Mouse (Mus musculus): ENCODE results near the gene Cacna1h. TPM values are rescaled to one million over a fixed set of nuclear protein-coding genes. Genes with fewer than 3 reads are reported as not detected.

Cacna1h gene
- polyA plus RNA-seq, 1 experiment from 2014 or later = 3.5 TPM

DNA sequence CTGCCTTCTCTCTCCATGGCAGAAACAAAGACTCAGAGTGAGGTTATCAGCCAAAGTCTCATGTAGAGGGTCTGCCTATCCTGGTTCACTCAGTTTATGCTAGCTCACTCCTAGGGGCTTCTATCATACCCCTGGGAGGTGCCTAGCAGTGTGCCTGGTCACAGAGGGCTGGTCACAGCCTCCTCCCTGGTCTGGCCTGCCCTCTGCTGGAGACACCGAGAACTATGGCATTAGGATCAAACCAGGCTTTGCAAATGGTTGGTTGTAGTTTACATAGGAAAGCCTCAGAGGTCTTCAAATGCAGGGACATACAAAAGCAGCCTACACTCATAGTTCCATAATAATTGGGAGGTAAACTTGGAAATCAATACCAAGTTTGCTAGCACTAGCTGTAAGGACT is 69.9 kb downstream of the Cacna1h start:
- Histone ChIP-seq H3K4me2 (replicated peaks; ENCODE audit: low read depth, low read length) (no peak overlapping the region), H3K27me3 (ENCODE audit: insufficient read depth, low read length) (no peaks in the 10 kb centered on the region), H3K27ac (ENCODE audit: low read length) (no peak overlapping the region), H3K9me3 (ENCODE audit: low read length) (no peaks in the 10 kb centered on the region), H3K4me3 (ENCODE audit: low read length) (no peak overlapping the region), H3K4me1 (ENCODE audit: insufficient read depth, low read length) (no peaks in the 10 kb centered on the region), H3K36me3 (ENCODE audit: insufficient read depth, low read length) (no peaks in the 10 kb centered on the region), H3K9ac (replicated peaks; ENCODE audit: low read length) (no peak overlapping the region)
- ATAC-seq (ENCODE audit: low FRiP score, low TSS enrichment) = no peak
- WGBS = 3% methylated on average over 1 of the region's 1 CpGs

DNA sequence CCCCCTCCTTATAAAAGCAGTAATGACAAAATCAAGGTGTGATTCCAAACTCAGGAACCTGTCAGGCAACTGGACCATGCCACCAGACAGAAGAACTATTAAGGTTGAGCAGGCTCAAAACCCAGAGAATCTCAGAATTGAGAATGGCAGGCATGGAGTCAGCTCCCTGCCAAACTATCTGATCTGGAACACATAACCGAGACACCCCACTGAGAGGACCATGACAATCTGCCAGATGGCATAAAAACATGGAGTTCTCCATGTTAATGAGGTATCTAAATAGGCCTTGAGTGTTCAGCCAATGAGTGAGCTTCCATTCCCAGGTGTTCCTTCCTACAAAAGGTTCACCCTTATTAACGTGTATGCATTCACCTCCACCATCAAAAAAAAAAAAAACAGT is 72.3 kb downstream of the Cacna1h start:
- WGBS = 70% methylated on average over 2 of the region's 2 CpGs
- H3K9ac ChIP-seq (replicated peaks; ENCODE audit: low read length) = no peak overlapping the region

DNA sequence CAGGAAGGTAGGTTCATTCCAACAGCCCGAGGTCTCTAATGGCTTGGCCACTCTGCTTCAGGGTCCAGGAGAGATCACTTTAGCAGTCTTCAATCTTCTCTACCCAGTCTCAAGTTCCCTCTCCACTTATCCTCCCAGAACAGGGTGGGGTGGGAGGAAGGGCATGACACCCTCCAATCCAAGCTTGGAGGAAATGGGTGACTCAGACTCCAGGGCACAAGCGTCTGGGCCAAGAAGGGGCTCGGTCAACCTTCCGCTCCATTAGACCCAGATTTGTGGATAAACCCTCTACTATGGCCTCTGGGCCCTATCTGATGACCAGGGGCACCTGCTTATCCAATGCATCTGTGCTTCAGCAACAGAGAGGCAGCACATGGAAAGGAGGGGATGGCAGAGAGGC is 88.1 kb downstream of the Cacna1h start, which contains the start of gene Tpsab1:
Gene Tpsab1, minus strand, starts transcription at position 101 of the 400 bp plus-strand sequence.
- no peak for ATAC-seq (ENCODE audit: low FRiP score, low TSS enrichment)
- 0 out of 2 replicates have a peak, but pooled peaks cover 3% of the 10 kb centered on the region for H3K4me1 ChIP-seq (ENCODE audit: insufficient read depth, low read length)
- no peaks in the 10 kb centered on the region for H3K9me3 ChIP-seq (ENCODE audit: low read length)
- no peak within 1 kb of the TSS for H3K4me2 ChIP-seq (replicated peaks; ENCODE audit: low read depth, low read length)
- no peak within 1 kb of the TSS for H3K9ac ChIP-seq (replicated peaks; ENCODE audit: low read length)
- H3K27me3 ChIP-seq (ENCODE audit: insufficient read depth, low read length) = no peaks in the 10 kb centered on the region
- WGBS = 74% methylated on average over 4 of the region's 4 CpGs
- H3K4me3 ChIP-seq (ENCODE audit: low read length) = no peak within 1 kb of the TSS
- no peaks in the 10 kb centered on the region for H3K36me3 ChIP-seq (ENCODE audit: insufficient read depth, low read length)
- H3K27ac ChIP-seq (ENCODE audit: low read length) = no peak within 1 kb of the TSS

More for the DNA sequence above, 72.3 kb downstream of the Cacna1h start:
- Histone ChIP-seq H3K9me3 (ENCODE audit: low read length) (no peaks in the 10 kb centered on the region), H3K4me2 (replicated peaks; ENCODE audit: low read depth, low read length) (no peak overlapping the region), H3K27ac (ENCODE audit: low read length) (no peak overlapping the region), H3K27me3 (ENCODE audit: insufficient read depth, low read length) (no peaks in the 10 kb centered on the region), H3K36me3 (ENCODE audit: insufficient read depth, low read length) (no peaks in the 10 kb centered on the region), H3K4me3 (ENCODE audit: low read length) (no peak overlapping the region), H3K4me1 (ENCODE audit: insufficient read depth, low read length) (no peaks in the 10 kb centered on the region)
- ATAC-seq (ENCODE audit: low FRiP score, low TSS enrichment) = no peak

DNA sequence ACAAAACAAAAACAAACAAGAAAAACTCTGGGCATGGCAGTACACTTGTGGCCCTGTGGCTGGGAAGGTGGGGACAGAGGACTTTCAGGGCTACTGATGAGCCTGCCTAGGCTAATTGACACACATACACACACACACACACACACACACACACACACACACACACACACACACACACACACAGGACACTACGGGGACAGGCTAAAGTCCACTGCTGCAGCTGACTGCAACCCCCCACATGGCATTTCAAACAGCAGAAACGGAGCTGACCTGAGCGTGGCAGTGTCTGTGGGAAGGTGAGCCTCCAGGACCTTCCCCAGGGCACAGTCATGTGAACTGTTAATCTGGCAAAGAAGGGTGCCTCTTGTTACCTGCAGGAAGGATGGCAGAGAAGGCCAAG is 92.1 kb downstream of the Cacna1h start:
- WGBS = 39% methylated on average over 3 of the region's 3 CpGs
- no peak overlapping the region for H3K4me2 ChIP-seq (replicated peaks; ENCODE audit: low read depth, low read length)
- no peaks in the 10 kb centered on the region for H3K27me3 ChIP-seq (ENCODE audit: insufficient read depth, low read length)
- no peaks in the 10 kb centered on the region for H3K9me3 ChIP-seq (ENCODE audit: low read length)
- no peaks in the 10 kb centered on the region for H3K36me3 ChIP-seq (ENCODE audit: insufficient read depth, low read length)
- H3K9ac ChIP-seq (replicated peaks; ENCODE audit: low read length) = no peak overlapping the region
- 0 out of 2 replicates have a peak, but pooled peaks cover 3% of the 10 kb centered on the region for H3K4me1 ChIP-seq (ENCODE audit: insufficient read depth, low read length)
- no peak overlapping the region for H3K27ac ChIP-seq (ENCODE audit: low read length)
- H3K4me3 ChIP-seq (ENCODE audit: low read length) = no peak overlapping the region
- 0 out of 2 replicates have a peak, but pooled peaks have one; percentile 46 for ATAC-seq (ENCODE audit: low FRiP score, low TSS enrichment)

DNA sequence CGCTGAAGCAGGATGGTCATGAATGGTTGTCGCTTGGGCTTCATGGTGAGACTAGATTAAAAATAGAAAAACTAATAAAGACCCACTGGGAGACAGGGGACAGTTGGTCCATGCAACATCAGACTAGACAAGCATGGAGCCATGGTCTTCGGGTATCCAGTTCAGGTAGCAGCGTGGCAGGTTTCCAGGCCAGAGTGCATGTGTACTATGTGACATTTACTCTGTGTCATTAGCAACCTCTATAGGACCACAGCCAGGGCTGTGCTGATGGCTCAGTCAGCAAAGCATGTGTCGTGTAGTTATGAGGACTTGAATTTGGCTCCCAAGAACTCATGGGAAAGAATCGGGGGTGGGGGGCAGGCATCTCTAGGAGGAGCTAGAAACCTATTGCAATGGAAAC is 93.6 kb downstream of the Cacna1h start:
- Histone ChIP-seq H3K4me1 (ENCODE audit: insufficient read depth, low read length) (0 out of 2 replicates have a peak, but pooled peaks cover 3% of the 10 kb centered on the region), H3K27me3 (ENCODE audit: insufficient read depth, low read length) (no peaks in the 10 kb centered on the region), H3K9ac (replicated peaks; ENCODE audit: low read length) (no peak overlapping the region), H3K4me3 (ENCODE audit: low read length) (no peak overlapping the region), H3K4me2 (replicated peaks; ENCODE audit: low read depth, low read length) (no peak overlapping the region), H3K27ac (ENCODE audit: low read length) (no peak overlapping the region), H3K9me3 (ENCODE audit: low read length) (no peaks in the 10 kb centered on the region), H3K36me3 (ENCODE audit: insufficient read depth, low read length) (no peaks in the 10 kb centered on the region)
- ATAC-seq (ENCODE audit: low FRiP score, low TSS enrichment) = no peak
- WGBS = 85% methylated on average over 6 of the region's 6 CpGs

DNA sequence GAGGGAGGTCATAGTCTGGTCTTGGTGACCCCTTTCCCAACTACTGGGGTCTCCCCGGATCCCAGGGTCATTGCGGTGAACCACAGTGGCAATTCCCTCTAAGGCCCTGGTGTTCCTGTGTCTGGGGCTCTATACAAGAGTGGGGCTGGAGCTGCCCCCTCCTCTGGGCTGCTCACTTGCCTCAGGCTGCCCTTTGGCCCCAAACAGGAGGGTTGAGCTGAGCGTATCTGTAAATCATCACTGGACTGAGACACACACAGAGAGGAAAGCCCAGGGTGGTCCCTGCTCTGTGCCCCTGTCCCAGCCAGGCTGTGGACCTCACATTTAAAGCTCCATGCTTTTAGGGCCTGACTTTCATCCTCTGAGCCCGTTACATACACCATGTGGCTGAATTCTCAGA is 95.4 kb downstream of the Cacna1h start:
- Histone ChIP-seq H3K9ac (replicated peaks; ENCODE audit: low read length) (no peak overlapping the region), H3K27ac (ENCODE audit: low read length) (no peak overlapping the region), H3K4me2 (replicated peaks; ENCODE audit: low read depth, low read length) (no peak overlapping the region), H3K4me1 (ENCODE audit: insufficient read depth, low read length) (0 out of 2 replicates have a peak, but pooled peaks cover 3% of the 10 kb centered on the region), H3K4me3 (ENCODE audit: low read length) (no peak overlapping the region), H3K9me3 (ENCODE audit: low read length) (no peaks in the 10 kb centered on the region), H3K36me3 (ENCODE audit: insufficient read depth, low read length) (no peaks in the 10 kb centered on the region), H3K27me3 (ENCODE audit: insufficient read depth, low read length) (no peaks in the 10 kb centered on the region)
- ATAC-seq (ENCODE audit: low FRiP score, low TSS enrichment) = 0 out of 2 replicates have a peak, but pooled peaks have one; percentile 63
- 66% methylated on average over 4 of the region's 4 CpGs for WGBS

DNA sequence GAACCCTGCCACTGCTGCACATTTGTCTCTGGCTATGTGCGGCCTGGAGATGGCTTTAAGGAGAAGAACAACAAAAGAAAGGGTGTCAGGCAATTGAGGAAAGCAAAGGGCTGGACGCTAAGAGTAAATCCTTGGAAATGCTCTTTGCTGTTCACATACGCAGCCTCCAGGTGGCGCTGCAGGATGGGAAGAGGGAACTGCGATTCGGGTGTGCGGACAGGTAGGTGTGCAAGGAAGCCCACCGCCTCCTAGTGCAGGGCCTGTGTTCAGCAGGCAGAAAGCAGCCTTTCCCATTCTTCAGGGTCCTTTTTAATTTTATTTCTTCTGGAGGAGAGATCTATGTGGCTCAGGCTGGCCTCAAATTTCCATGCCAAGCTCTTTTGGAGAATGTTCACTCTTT is 99.6 kb downstream of the Cacna1h start:
- Histone ChIP-seq H3K9ac (replicated peaks; ENCODE audit: low read length) (no peak overlapping the region), H3K4me3 (ENCODE audit: low read length) (no peak overlapping the region), H3K9me3 (ENCODE audit: low read length) (no peaks in the 10 kb centered on the region), H3K4me1 (ENCODE audit: insufficient read depth, low read length) (no peaks in the 10 kb centered on the region), H3K27me3 (ENCODE audit: insufficient read depth, low read length) (no peaks in the 10 kb centered on the region), H3K36me3 (ENCODE audit: insufficient read depth, low read length) (no peaks in the 10 kb centered on the region), H3K4me2 (replicated peaks; ENCODE audit: low read depth, low read length) (no peak overlapping the region), H3K27ac (ENCODE audit: low read length) (no peak overlapping the region)
- WGBS = 2% methylated on average over 8 of the region's 8 CpGs
- ATAC-seq (ENCODE audit: low FRiP score, low TSS enrichment) = no peak

DNA sequence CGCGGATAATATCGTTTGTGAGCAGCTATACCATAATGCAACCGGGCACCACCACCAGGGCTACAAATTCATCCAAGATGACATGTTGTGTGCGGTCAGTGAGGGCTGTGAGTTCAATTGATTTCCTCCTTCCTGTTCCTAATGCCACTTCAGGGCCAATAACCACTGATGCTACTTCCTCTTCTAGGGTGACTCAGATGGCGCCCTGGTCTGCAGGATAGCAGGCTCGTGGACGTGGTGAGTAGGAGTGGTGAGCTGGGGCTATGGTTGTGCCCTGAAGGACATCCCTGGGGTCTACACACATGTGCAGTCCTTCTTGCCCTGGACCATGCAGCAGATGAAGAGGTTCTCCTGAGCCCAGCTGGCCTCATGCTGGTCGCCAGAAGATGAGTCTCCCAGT is 101.3 kb downstream of the Cacna1h start:
- H3K36me3 ChIP-seq (ENCODE audit: insufficient read depth, low read length) = no peaks in the 10 kb centered on the region
- no peak overlapping the region for H3K4me3 ChIP-seq (ENCODE audit: low read length)
- no peak overlapping the region for H3K27ac ChIP-seq (ENCODE audit: low read length)
- H3K4me1 ChIP-seq (ENCODE audit: insufficient read depth, low read length) = no peaks in the 10 kb centered on the region
- no peaks in the 10 kb centered on the region for H3K27me3 ChIP-seq (ENCODE audit: insufficient read depth, low read length)
- no peak overlapping the region for H3K9ac ChIP-seq (replicated peaks; ENCODE audit: low read length)
- H3K9me3 ChIP-seq (ENCODE audit: low read length) = no peaks in the 10 kb centered on the region
- ATAC-seq (ENCODE audit: low FRiP score, low TSS enrichment) = no peak
- no peak overlapping the region for H3K4me2 ChIP-seq (replicated peaks; ENCODE audit: low read depth, low read length)
- 67% methylated on average over 9 of the region's 9 CpGs for WGBS

Other genes starting within 250 kb of the Cacna1h start
- gene BC003965, start 249.2 kb downstream of the Cacna1h start, polyA plus RNA-seq (2015; fragmentation: Nextera tagmentation; extraction: Ambion mirVana) = 34.4 and 35.6 TPM in 2 replicates
- 10.4 and 10.9 TPM in 2 replicates for gene Unkl, start 245.4 kb downstream of the Cacna1h start, polyA plus RNA-seq (2015; fragmentation: Nextera tagmentation; extraction: Ambion mirVana)
- gene Gnptg, start 193.7 kb downstream of the Cacna1h start, polyA plus RNA-seq (2015; fragmentation: Nextera tagmentation; extraction: Ambion mirVana) = 51.2 and 56.6 TPM in 2 replicates
- 49.7 and 51.6 TPM in 2 replicates for gene Tsr3, start 193.6 kb downstream of the Cacna1h start, polyA plus RNA-seq (2015; fragmentation: Nextera tagmentation; extraction: Ambion mirVana)
- gene Baiap3, start 177.4 kb downstream of the Cacna1h start, polyA plus RNA-seq (2015; fragmentation: Nextera tagmentation; extraction: Ambion mirVana) = 2.0 and 2.3 TPM in 2 replicates
- 611 and 640 TPM in 2 replicates for gene Ube2i, start 159.2 kb downstream of the Cacna1h start, polyA plus RNA-seq (2015; fragmentation: Nextera tagmentation; extraction: Ambion mirVana)
- gene Prss34, start 135.4 kb downstream of the Cacna1h start, polyA plus RNA-seq (2015; fragmentation: Nextera tagmentation; extraction: Ambion mirVana) = 0.30 TPM in 1 of 2 replicates, not detected in the other
- not detected in 2 replicates for gene Prss28, start 125.1 kb downstream of the Cacna1h start, polyA plus RNA-seq (2015; fragmentation: Nextera tagmentation; extraction: Ambion mirVana)
- gene Prss29, start 115.1 kb downstream of the Cacna1h start, polyA plus RNA-seq (2015; fragmentation: Nextera tagmentation; extraction: Ambion mirVana) = not detected in 2 replicates
- 0.36 and 0.49 TPM in 2 replicates for gene Tpsab1, start 88.2 kb downstream of the Cacna1h start, polyA plus RNA-seq (2015; fragmentation: Nextera tagmentation; extraction: Ambion mirVana)
- gene Tpsb2, start 67.5 kb downstream of the Cacna1h start, polyA plus RNA-seq (2015; fragmentation: Nextera tagmentation; extraction: Ambion mirVana) = 2.0 and 2.2 TPM in 2 replicates
- 0.25 TPM in 1 of 2 replicates, not detected in the other for gene Tpsg1, start 64.5 kb downstream of the Cacna1h start, polyA plus RNA-seq (2015; fragmentation: Nextera tagmentation; extraction: Ambion mirVana)
- gene Tekt4, start 20.8 kb upstream of the Cacna1h start, polyA plus RNA-seq (2015; fragmentation: Nextera tagmentation; extraction: Ambion mirVana) = not detected in 2 replicates
- gene Sstr5, start 63.5 kb upstream of the Cacna1h start, polyA plus RNA-seq (2015; fragmentation: Nextera tagmentation; extraction: Ambion mirVana) = 0.13 TPM in 1 of 2 replicates, not detected in the other
- 3.3 and 5.3 TPM in 2 replicates for gene Sox8, start 136.9 kb upstream of the Cacna1h start, polyA plus RNA-seq (2015; fragmentation: Nextera tagmentation; extraction: Ambion mirVana)
- gene Lmf1, start 145.3 kb upstream of the Cacna1h start, polyA plus RNA-seq (2015; fragmentation: Nextera tagmentation; extraction: Ambion mirVana) = 32.7 and 35.4 TPM in 2 replicates

Data from kidney, embryonic 16.5 days (tissue).